Mouse (Mus musculus) large intestine, adult 2 months (tissue): Measurements from ENCODE around the gene Limd1. TPM values are rescaled to one million over a fixed set of nuclear protein-coding genes. Genes with fewer than 3 reads are reported as not detected.

Experiments
- DNase-seq: peaks from one replicate; pipeline ENCODE4 v3.0.0-alpha.2; 2012; ENCODE audit warnings: low read depth, low spot score
- WGBS: fragments of 180-500 bp; shearing (Covaris S2); methylation state at CpG from one replicate; pipeline ENCODE4 v1.1.7; 2018; 5-methylcytosine and 5-hydroxymethylcytosine counted together
- polyA plus RNA-seq: library from polyadenylated mRNA; depleted of rRNA; stranded (reverse); fragments of >200 nt; gene quantifications from 2 replicates; pipeline ENCODE4 v1.2.3, GENCODE M21; 2012

The Limd1 gene
- polyA plus RNA-seq, 1 experiment: 57.6 TPM

DNA sequence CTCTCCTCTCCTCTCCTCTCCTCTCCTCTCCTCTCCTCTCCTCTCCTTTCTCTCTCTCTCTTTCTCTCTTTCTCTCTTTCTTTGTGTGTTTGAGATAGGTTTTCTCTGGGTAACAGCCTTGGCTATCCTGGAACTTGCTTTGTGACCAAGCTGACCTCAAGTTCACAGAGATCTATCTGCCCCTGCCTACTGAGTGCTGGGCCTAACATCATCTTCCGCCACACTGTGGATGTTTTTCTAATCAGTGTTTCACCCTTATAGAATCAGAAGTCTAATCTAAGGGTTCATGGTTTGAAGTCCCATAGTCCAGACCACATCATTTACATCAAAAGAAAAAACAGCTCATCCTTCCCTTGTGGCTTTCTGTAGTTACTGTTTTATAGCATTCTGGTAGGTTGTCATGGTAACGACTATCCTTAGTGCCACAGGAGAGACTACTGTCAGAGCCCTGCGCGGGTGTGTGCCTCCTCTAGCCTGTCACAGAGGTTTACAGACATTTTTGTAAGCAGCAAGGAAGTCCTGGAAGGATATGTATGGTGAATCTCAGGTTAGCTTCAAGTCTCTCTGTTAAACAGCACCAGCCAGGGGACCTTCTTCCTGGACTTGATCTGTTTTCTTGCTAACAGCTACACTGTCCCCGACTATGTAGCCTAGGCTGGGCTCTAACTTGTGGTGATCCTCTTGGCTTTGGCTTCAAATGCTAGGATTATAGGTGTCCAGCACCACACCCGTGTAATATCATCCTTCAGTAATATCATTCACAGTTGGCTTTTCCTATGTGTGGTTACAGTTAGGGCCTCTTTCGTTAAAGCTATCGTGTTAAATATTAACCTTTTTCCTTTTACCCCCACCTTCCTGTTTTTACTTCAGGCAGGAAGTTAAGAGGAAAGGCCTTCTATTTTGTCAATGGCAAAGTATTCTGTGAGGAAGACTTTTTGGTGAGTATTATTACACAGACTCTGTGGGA lies 31.4 kb downstream of the Limd1 start:
- 30% methylated on average over 8 of the region's 8 CpGs for WGBS
- DNase-seq: no peak

DNA sequence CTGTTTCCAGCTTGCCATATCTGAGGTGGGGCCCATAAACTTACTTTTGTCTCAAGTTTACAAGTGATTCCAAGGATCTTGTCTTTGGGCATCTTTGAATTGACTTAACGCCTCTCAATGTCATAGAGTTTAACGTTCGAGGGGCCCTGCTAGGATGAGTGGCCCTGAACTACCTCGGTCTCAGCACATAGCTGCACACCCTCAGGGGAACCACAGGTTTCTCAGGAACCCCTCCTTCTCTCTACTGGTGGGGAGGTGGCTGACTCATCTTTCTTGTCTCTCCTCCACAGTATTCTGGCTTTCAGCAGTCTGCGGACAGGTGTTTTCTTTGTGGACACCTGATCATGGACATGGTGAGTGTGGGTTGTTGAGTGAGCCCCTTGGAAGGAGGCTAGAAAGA lies 32.4 kb downstream of the Limd1 start:
- DNase-seq: no peak
- 79% methylated on average over 5 of the region's 5 CpGs for WGBS

DNA sequence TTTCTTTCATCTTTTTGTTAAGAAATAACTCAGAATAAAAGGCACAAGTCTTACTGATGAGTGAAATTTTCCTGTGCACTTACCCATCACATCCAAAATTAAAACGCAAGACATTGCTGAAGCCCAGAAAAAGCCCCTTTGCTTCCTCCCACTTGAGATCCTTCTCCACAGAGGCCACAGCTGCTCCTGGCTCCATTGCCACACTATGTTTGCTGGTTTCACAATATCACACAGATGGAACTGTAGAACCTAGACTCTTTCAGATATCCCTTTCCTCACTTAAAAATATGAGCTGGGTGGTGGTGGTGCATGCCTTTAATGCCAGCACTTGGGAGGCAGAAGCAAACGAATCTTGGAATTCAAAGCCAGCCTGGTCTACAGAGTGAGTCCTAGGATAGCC lies 34.0 kb downstream of the Limd1 start:
- 77% methylated on average over 2 of the region's 2 CpGs for WGBS

DNA sequence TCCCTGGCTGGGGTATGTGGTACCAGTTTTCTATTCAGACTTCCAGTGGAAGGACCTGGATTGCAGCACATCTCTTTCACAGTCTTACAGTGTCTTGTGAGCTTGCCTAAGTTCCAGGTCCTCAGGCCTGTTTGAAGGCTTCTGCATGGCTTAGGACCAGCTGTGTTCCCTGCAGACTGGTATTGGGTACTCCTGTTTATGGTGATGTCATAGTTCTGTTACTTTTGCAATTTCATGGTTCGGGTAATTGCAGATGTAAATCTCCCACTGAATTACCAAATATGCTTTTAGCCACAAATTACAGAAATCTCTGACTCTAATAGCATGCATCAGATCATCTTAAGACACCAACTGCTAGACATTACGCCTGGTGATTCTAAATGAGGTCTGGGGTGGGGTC lies 36.6 kb downstream of the Limd1 start:
- DNase-seq: no peak
- 90% methylated on average over 2 of the region's 2 CpGs for WGBS

More for the DNA sequence above, 34.0 kb downstream of the Limd1 start:
- DNase-seq: no peak

DNA sequence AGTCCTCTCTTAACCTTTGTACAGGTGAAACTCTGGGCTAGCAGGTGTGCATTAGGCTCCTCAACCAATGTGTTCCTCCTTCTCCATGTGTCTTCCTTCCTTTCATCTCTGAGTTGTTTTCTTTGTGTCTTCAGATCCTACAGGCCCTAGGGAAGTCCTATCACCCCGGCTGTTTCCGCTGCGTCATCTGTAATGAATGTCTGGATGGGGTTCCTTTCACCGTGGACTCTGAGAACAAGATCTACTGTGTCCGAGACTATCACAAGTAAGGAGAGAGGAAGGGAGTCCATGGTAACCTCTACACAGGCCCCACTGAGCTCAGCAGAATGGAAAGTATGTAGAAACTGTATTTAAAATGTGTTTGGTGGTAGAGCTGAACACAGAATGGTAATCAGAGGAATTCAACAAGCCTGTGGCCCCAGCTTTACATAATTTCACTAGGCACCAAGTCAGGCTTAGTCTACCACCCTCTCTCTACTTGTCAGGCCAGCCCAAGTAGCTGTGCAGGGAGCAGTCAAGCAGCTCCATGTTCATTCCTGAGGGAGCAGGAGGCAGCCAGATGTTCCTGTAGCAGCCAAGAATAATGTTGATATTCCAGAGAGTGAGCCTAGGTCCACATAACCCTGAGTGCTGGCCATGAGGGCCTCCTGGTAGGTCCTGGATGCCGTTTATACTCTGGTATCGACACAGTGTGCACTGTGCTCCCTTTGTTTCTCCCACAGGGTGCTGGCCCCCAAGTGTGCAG lies 38.3 kb downstream of the Limd1 start:
- DNase-seq: no peak
- 84% methylated on average over 7 of the region's 7 CpGs for WGBS

DNA sequence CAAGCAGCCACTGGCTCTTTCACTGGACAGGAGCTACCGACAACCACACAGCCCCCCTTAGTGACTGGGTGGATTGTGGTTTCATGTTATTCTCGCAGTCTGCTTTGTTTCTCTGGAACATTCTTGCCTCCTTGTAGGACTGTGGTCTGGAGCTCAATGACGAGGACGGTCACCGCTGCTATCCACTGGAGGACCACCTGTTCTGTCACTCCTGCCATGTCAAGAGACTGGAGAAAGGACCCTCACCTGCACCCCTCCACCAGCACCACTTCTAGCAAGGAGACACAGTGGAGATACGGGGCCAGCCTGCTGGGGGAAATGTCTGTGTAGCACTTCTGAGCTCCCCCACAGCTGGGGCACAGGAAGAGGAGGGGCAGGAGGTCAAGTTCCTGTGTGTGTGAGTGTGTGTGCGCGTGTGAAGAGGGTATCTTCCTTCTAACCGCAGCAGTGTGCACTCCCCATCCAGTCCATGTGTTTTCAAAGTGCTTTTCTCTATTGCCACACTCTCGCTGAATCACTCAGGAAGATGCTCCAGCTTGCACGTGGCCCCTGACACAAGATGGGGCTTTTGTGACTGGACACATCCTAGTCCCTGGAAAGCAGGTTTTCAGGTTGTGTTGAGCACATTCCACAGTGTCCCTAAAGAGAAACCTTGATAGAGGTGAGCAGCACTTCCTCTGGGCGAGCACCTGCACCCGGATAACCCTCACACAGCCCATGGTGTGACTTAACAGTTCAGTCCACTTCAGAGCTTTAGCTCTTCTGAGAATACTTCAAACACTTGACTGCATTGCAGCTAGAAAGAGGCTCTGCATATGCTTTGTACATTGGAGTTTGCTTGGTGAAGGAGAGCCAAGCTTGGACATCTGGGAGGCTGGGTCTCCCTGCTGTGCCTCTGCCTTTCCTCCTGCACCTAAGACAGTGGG lies 40.7 kb downstream of the Limd1 start:
- WGBS: 75% methylated on average over 13 of the region's 13 CpGs
- no peak for DNase-seq

DNA sequence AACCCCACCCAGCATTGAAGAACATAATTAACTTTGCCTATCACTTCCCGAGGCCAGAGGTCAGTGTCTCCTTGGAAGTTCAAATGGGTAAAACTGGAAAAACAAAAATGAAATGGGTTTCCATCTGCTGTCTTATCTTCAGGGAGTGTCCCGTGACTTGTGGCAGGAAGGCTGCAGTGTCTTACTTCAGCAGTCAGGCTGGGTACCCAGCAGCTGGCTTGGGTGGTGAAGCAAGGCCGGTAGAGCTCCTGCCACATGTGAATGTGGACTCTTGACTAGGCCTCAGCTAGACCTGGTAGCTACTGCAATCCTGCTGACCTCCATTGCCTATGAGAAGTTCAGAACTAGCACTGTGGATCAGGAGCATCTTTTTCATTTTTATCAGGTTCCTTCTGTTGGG lies 42.2 kb downstream of the Limd1 start:
- no peak for DNase-seq
- 42% methylated on average over 3 of the region's 3 CpGs for WGBS

DNA sequence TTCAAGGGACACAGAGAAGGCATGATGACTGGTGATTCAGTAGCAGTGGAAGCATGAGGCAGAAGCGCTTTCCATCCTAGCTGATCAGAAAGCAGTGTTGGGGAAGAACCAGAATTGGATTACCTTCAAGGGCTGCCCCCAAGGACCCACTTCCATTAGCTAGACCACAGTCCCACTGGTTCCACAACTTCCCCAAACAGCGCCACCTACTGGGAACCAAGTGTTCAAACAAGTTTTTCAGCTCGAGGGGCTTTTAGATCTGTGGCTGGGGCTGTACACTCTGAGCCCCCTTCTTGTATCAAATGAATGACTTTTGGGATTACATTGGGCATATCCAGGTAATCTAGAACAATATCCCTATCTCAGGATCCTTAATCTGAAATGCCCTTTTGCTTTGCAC lies 45.2 kb downstream of the Limd1 start:
- WGBS: 32% methylated on average over 3 of the region's 3 CpGs
- no peak for DNase-seq

DNA sequence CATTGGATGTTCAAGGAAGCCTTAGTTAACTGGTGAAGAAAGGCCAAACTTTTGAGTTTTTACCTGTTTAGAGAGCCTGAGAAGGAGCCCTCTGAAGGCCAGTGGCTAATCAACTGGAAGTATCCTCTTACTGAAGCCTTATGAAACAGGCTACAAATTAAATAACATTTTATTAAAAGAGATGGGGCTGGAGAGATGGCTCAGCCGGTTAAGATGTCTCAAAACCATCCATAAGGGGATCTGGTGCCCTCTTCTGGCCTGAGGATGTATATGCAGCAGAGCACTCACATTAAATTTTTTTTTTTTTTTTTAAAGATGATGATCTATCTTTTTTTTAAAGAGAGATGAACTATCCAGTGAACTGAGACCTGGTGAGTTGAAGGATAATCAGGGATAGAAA lies 46.6 kb downstream of the Limd1 start:
- no peak for DNase-seq
- 2% methylated on average over 1 of the region's 1 CpGs for WGBS

DNA sequence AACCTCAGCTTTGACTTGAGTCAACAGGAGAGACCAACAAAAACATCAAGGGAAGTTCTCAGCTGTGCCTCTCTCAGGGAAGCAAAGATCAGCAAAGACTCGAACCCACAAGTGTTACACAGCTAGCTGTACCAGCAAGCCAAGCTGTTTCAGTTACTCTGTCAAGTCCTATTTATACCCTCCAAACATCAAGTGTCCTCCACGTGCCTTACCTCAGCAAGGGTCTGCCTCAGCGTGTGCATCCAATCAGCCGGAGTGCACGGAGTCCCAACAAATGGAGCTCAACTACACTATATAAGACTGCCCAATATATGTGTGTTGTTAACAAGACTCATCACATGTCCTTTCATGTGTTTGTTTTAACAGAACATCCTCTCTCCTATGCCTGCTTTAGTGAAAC lies 48.0 kb downstream of the Limd1 start:
- DNase-seq: no peak
- 82% methylated on average over 5 of the region's 5 CpGs for WGBS

DNA sequence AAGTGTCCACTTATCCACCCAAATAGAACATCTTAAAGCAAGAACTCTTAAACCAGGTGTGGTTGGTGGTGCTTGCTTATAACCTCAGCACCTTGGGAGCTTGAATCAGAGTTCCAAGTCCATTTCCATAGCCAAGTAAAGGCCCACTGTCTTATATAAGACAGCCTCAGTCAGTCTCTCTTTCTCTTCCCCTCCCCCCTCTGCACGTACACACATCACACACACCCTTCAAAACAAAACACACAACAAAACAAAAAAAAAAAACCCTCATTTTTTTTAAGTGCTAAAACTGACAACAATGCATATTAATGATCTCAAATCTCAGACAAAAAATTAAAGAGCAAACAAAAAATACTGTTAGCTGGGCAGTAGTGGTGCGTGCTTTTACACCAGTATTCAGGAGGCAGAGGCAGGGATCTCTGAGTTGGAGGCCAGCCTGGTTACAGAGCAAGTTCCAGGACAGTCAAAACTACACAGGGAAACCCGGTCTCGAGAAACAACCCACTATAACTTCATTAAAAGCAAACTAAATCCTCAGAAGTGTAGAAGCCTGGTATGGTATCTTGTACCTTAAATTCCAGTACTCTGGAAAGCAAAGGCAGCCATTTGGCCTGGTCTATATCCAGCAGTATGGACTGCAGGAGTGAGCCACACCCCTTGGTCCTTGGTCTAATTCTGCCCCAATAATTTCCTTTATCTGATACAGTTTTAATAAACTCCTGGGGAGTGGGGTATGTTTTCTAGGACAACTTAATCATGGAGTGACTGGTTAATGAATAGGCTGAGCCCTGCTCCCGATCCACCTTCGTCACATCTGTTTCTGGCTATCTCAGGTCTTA lies 49.8 kb downstream of the Limd1 start:
- DNase-seq: no peak
- 15% methylated on average over 6 of the region's 6 CpGs for WGBS

DNA sequence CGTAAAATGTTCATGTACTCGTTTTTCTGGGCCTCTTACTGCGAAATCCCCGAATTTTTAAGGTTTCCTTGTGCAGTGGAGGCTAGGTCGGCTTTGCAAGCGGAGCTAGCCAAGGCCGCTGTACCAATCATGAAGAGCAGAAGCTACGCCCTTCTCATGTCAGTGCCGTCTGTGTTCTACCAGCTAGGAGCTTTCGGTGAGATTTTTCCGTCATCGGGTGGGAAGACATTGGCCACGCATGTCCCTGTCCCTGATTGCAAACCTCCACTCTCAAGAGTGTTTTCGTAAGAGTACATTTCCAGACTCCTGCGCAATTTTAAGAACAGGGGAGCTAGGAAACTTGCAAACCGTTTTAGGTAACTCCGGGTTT lies 50.4 kb downstream of the Limd1 start:
- WGBS: under 1% methylated on average over 17 of the region's 17 CpGs
- no peak for DNase-seq

DNA sequence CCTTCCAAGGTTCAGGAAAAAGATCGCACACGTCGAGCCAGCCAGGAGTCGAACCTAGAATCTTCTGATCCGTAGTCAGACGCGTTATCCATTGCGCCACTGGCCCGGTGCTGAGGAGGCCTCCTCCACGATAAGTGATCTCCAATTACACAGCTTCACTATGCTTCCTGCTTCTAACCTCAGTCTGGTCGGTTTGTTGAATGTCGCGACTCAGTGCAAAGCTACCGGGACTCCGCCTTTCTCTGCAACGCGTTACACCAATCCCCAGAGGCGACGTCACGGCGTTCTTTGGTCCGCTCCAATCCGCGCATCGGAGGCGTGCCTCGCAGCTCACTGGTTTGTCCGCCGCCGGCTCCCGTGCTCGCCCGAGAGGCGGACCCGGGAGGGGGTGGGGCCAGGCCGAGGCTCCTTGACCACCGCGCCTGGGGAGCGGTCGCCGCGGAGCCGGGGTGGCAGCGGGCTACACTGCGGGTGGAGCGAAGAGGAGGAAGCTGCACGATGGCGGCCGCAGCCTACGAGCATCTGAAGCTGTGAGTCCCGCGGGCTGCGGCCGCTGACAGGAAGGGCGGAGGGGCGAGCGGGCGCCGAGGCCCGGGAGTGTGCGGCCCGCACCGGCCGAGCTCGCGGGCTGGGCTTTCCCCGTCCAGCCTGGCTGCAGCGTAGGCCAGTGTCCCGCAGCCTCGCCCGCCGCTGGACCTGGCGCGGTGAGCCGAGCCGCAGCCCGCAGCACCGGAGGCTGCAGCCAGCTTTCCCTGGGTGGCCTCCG lies 51.1 kb downstream of the Limd1 start, which contains the start of gene Sacm1l:
Gene Sacm1l (plus strand): TSS at position 368 of the 766 bp plus-strand sequence.
- DNase-seq: peak; percentile 96
- WGBS: under 1% methylated on average over 79 of the region's 79 CpGs

DNA sequence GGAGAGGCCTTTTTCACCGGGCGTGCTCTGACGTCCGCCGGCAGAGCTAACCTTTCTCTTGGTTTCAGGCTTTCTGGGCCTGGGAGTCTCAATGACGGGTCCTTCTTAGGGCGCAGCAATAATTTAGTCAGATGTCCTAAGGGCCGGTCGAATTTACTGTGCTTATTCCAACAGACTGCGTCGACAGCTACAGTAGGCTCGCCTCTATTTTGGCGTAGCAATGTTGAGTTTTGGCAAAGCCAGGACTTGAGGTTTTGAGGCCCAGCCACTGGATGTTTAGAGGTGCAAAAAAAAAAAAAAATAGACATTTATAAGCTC lies 51.6 kb downstream of the Limd1 start:
- under 1% methylated on average over 13 of the region's 13 CpGs for WGBS

DNA sequence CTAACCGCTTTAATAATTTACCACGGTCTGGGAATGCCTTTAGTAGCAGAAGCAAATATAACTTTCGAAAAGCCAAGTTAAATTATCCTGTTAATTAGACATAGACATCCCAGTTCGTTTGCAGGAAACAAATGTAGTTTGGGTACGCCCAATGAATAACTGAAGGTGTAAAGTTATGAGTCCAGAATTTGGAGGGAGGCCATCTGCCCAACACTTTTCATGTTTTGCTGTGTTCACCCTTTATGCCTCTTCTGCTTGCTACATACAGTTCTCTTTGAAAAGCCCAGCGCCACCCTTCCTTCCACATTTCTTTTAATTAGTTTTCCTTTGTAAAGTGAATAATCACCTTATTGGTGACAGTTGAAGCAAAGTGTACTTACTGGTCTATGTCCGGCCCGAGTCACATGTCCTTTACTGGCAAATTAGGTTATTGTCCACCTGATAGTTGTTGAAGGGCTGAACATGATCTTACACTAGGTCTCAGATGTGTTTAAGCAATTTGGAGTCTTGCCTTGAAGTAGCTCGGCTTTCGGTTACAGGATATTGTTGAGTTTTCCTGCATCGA lies 52.1 kb downstream of the Limd1 start:
- no peak for DNase-seq
- WGBS: 18% methylated on average over 11 of the region's 11 CpGs

More for the DNA sequence above, 51.6 kb downstream of the Limd1 start:
- DNase-seq: no peak

DNA sequence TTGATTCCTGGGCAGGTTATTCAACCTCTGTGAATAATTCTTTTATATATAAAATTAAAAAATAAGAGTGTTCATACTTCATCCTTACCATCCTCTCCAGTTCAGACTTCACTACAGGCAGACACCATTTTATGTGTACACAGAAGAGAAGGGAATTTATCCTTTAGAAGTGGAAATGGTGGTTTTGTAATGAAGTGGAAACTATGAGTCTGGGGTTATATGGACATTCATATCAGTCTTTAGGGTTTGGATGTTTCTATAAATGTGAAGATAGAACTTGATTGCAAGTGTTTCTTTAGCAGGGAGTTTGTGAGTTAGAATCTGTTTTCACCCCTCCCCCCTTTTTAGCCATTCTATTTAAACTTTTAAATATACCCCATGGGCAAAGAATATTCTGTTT lies 52.7 kb downstream of the Limd1 start:
- DNase-seq: no peak

DNA sequence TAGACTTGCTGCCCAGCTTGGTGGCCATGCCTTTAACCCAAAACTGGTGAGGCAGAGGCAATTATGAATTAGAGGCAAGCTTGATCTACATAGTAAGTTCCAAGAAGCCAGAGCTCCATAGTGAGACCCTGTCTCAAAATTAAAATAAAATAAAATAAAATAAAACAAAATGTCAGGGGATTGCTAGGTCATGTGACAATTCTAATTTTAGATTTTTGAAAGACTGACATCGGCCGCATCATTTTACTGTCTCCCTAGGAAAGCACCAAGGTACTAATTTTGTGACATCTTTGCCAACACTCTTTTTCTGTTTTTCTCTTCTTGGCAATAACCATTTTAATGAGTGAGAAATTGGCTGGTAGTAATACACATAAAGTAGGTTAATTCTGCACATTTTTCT lies 58.1 kb downstream of the Limd1 start:
- WGBS: 90% methylated on average over 2 of the region's 2 CpGs
- no peak for DNase-seq

DNA sequence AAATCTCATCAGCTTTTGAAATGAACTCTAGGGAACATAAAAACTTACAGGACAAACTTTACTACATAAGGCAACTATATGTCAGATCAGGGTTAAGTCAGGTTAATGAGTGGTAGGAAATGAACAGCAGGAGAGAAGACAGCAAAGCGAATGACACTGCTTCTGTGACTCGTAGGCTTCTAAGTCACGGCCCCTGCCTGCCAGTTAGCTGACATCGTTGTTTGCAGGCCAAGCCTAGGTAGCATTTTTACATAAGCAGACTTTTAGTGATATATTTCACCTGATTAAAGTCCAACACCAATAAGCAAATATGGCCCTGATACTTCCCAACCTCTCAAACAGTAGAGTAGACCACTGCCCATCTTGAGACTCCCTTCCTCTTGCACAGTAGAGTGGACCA lies 59.7 kb downstream of the Limd1 start:
- no peak for DNase-seq
- 43% methylated on average over 4 of the region's 4 CpGs for WGBS
